Mouse (Mus musculus): Measurements from ENCODE around the gene Mrpl41.

DNA sequence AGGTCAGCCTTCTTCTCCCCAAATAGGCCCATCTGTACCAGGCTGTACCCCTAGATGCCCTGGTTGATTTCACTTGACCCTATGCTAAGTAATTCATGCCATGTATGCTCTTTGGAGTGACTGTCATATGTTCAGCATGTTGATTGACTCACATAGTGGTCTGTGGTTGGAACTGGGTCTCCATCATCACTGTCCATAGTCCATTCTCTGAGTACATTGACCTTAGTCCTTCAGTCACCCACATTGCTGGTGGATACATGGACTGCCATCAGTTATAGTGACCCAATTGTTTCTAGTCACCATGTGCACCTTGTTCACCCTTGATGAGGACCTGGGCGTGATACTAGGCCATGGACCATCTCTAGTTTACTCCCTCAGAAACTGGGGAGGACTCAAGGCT lies 31.9 kb upstream of the Mrpl41 start:
- TF ChIP-seq CTCF (conservative IDR thresholded peaks at IDR 0.05; ENCODE audit: insufficient read depth, insufficient read length, low read depth, low read length) (no peak), POLR2A (IDR thresholded peaks at IDR 0.05; ENCODE audit: low read depth, low read length) (no peak)
